Mouse (Mus musculus) heart, adult 2 months (tissue): ENCODE data around the gene Crat. TPM values are rescaled to one million over a fixed set of nuclear protein-coding genes. Genes with fewer than 3 reads are reported as not detected.

ENCODE experiments used
- DNase-seq, 2 experiments: peaks; one replicate each; pipeline ENCODE4 v3.0.0; 2021
- H3K27ac ChIP-seq: fragments of 200-600 bp; 2 replicates; pipeline ENCODE4 v1.8.1; 2022
- H3K27me3 ChIP-seq: fragments of 200-500 bp; 2 replicates; pipeline ENCODE4 v1.6.1; 2012; ENCODE audit warnings: mild to moderate bottlenecking, low read length, inconsistent platforms, mixed read lengths; ENCODE audit not compliant: control insufficient read depth, insufficient read depth
- H3K36me3 ChIP-seq: fragments of 200-500 bp; 2 replicates; pipeline ENCODE4 v1.6.1; 2012; ENCODE audit warnings: low read length, inconsistent platforms; ENCODE audit not compliant: control insufficient read depth, insufficient read depth
- H3K4me1 ChIP-seq: fragments of 200-500 bp; 2 replicates; pipeline ENCODE4 v1.6.1; 2011; ENCODE audit warnings: low read length; ENCODE audit not compliant: control insufficient read depth, insufficient read depth
- H3K4me3 ChIP-seq: fragments of 200-600 bp; 2 replicates; pipeline ENCODE4 v1.8.1; 2022
- H3K79me2 ChIP-seq: fragments of 200-500 bp; replicated peaks from 2 replicates; pipeline ENCODE4 v1.6.1; 2012; ENCODE audit warnings: mild to moderate bottlenecking, inconsistent platforms, low read length, moderate library complexity, mixed read lengths; ENCODE audit not compliant: control insufficient read depth, insufficient read depth
- H3K9ac ChIP-seq: fragments of 200-500 bp; 2 replicates; pipeline ENCODE4 v1.6.1; 2012; ENCODE audit warnings: low read depth, mild to moderate bottlenecking, control low read depth, inconsistent platforms, low read length, mixed read lengths
- CTCF ChIP-seq: fragments of 200-600 bp; IDR thresholded peaks from 2 replicates; pipeline ENCODE4 v1.8.1; 2022; ENCODE audit warnings: antibody characterized with exemption, mild to moderate bottlenecking, moderate library complexity
- EP300 ChIP-seq: fragments of 200-500 bp; IDR thresholded peaks from 2 replicates; pipeline ENCODE4 v1.6.1; 2011; ENCODE audit warnings: low read depth, low read length, control low read depth; ENCODE audit not compliant: insufficient read depth
- POLR2A ChIP-seq: fragments of 200-500 bp; IDR thresholded peaks from 2 replicates; pipeline ENCODE4 v1.6.1; 2011; ENCODE audit warnings: mild to moderate bottlenecking, low read depth, low read length, control low read depth; ENCODE audit not compliant: insufficient read depth
- WGBS: fragments of 180-500 bp; shearing (Covaris S2); methylation state at CpG from one replicate; pipeline ENCODE4 v1.1.7; 2018; 5-methylcytosine and 5-hydroxymethylcytosine counted together
- intact Hi-C: fragments of 180-260 bp; cut with DNase I; formaldehyde crosslinking; loops from one replicate; pipeline ENCODE4 v1.15.1; 2025
- polyA plus RNA-seq: library from polyadenylated mRNA; depleted of rRNA; stranded (reverse); fragments of >200 nt; gene quantifications from 2 replicates; pipeline ENCODE4 v1.2.3, GENCODE M21; 2012
- total RNA-seq, 2 experiments: library from RNA; stranded (reverse); gene quantifications; 2 replicates each; pipeline ENCODE4 v1.2.3; 2021

The Crat gene
- total and polyA plus RNA-seq, 3 experiments, result 452 to 695 (median 542) TPM

- TF ChIP-seq CTCF (no peak), POLR2A (no peak), EP300 (no peak)
- intact Hi-C loops, result no loop called here
- Histone ChIP-seq H3K4me3 (no peak overlapping the region), H3K27ac (no peak overlapping the region), H3K79me2 (no peaks in the 10 kb centered on the region), H3K4me1 (no peaks in the 10 kb centered on the region), H3K27me3 (no peaks in the 10 kb centered on the region), H3K36me3 (no peaks in the 10 kb centered on the region), H3K9ac (no peak overlapping the region)
- 65% methylated on average over 6 of the region's 6 CpGs for WGBS
- no peak for DNase-seq
Observed at GRCm38 (mm10) chr2:30458349-30458748, 42.7 kb upstream of the Crat start.

GRCm38 (mm10) chr2:30456104-30456980, 40.7 kb upstream of the Crat start:
- no peak for DNase-seq
- Histone ChIP-seq H3K79me2 (no peaks in the 10 kb centered on the region), H3K4me1 (no peaks in the 10 kb centered on the region), H3K4me3 (no peak overlapping the region), H3K27ac (no peak overlapping the region), H3K36me3 (no peaks in the 10 kb centered on the region), H3K9ac (no peak overlapping the region; the same call in 1 of the 2 replicates), H3K27me3 (no peaks in the 10 kb centered on the region)
- intact Hi-C loops, result no loop called here
- WGBS, result 60% methylated on average over 13 of the region's 13 CpGs
- TF ChIP-seq POLR2A (no peak), CTCF (no peak), EP300 (no peak)

DNA sequence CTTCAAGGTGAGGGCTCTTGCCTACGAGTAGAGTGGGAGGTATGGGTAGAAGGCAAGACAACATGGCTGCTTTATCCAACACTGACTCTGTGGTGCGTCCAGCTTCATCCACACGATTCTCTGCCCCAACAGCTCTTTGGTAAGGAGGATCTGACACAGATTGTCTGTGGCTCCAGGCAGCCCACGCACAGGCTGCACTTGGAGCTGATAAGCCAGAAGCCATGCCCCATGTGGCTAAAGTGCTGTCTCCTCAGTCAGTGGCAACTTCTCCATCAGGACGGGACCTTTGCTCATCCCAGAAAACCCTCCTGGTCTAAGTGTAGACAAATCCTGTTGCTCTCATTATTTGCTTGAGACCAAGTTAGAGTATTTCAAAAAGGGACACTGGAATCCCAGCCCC, 39.0 kb upstream of the Crat start:
- no peaks in the 10 kb centered on the region for H3K27me3 ChIP-seq
- H3K4me1 ChIP-seq, result no peaks in the 10 kb centered on the region
- no peaks in the 10 kb centered on the region for H3K36me3 ChIP-seq
- intact Hi-C loops, result no loop called here
- 79% methylated on average over 5 of the region's 5 CpGs for WGBS
- H3K9ac ChIP-seq, result no peak overlapping the region
- no peak overlapping the region for H3K27ac ChIP-seq
- no peaks in the 10 kb centered on the region for H3K79me2 ChIP-seq
- H3K4me3 ChIP-seq, result no peak overlapping the region
- DNase-seq, result no peak
- TF ChIP-seq POLR2A, result no peak
- TF ChIP-seq EP300, result no peak
- TF ChIP-seq CTCF, result no peak

DNA sequence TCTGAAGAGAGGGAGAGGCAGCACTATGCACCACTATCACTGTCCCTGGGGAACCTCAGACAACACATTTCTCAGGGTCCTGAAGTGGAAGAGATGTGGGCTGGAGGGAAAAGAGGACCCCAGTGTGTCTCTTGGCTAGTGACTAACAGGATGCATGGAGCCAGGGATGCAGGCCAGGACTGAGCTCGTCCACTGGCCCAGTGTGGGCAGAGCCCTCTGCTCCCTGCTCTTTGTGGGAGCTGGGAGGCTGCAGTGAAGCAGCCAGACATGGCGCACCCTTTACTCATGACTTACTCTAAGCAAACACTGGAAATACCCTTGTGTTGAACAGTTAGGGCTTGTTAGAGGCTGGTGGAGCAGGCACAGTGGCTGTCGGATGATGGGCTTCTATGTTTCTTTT, 38.0 kb upstream of the Crat start:
- 74% methylated on average over 3 of the region's 3 CpGs for WGBS
- intact Hi-C loops, result no loop called here
- H3K79me2 ChIP-seq, result no peaks in the 10 kb centered on the region
- no peak overlapping the region for H3K9ac ChIP-seq
- no peaks in the 10 kb centered on the region for H3K4me1 ChIP-seq
- H3K4me3 ChIP-seq, result no peak overlapping the region
- H3K27ac ChIP-seq, result no peak overlapping the region
- no peaks in the 10 kb centered on the region for H3K27me3 ChIP-seq
- H3K36me3 ChIP-seq, result no peaks in the 10 kb centered on the region
- no peak for DNase-seq
- TF ChIP-seq POLR2A (no peak), EP300 (no peak), CTCF (no peak)

- no peak overlapping the region for H3K27ac ChIP-seq
- peaks cover 18% of the 10 kb centered on the region for H3K4me1 ChIP-seq
- H3K79me2 ChIP-seq, result no peaks in the 10 kb centered on the region
- intact Hi-C loops, result no loop called here
- no peak overlapping the region for H3K9ac ChIP-seq
- no peaks in the 10 kb centered on the region for H3K27me3 ChIP-seq
- H3K4me3 ChIP-seq, result no peak overlapping the region
- 0 out of 2 replicates have a peak, but pooled peaks cover 1% of the 10 kb centered on the region for H3K36me3 ChIP-seq
- TF ChIP-seq POLR2A, result no peak
- no peak for TF ChIP-seq EP300
- TF ChIP-seq CTCF, result no peak
- DNase-seq, result no peak
- 88% methylated on average over 3 of the region's 3 CpGs for WGBS
Observed at GRCm38 (mm10) chr2:30451525-30451924, 35.9 kb upstream of the Crat start.

DNA sequence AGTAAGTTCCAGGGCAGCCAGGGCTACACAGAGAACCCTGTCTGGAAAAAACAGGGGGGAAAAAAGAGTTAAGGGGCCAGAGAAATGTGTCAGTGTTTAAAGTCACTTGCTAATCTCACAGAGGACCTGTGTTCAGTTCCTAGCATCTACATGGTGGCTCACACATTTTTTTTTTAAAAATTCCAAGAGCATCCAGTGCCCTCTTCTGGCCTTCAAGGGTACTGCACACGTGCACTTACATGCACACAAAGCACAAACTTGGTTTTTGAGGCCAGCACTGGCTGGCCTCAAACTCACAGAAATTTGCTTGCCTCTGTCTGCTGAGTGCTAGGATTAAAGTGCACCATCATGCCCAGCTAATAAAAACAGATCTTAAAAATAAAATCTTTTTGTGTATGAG, 34.9 kb upstream of the Crat start:
- intact Hi-C loops, result no loop called here
- peak; percentile 75 for TF ChIP-seq CTCF
- TF ChIP-seq EP300, result no peak
- Histone ChIP-seq H3K27ac (no peak overlapping the region), H3K9ac (no peak overlapping the region), H3K4me3 (no peak overlapping the region), H3K4me1 (peaks cover 28% of the 10 kb centered on the region), H3K79me2 (no peaks in the 10 kb centered on the region), H3K27me3 (no peaks in the 10 kb centered on the region), H3K36me3 (peaks cover 2% of the 10 kb centered on the region; the same call in 1 of the 2 replicates)
- no peak for DNase-seq
- WGBS, result 71% methylated on average over 1 of the region's 1 CpGs
